Mouse (Mus musculus) cerebellum, adult 2 months (tissue): ENCODE results near the gene Gpr55. TPM values are rescaled to one million over a fixed set of nuclear protein-coding genes. Genes with fewer than 3 reads are reported as not detected.
A peak's percentile ranks its signal among the peaks of the same experiment; 100 is the strongest.

ENCODE experiments used
- DNase-seq, 2 experiments: peaks; one replicate each; pipeline ENCODE4 v3.0.0; 2021
- H3K27ac ChIP-seq: fragments of 200-500 bp; 2 replicates; pipeline ENCODE4 v1.5.1; 2012; ENCODE audit warnings: low read length, control low read depth, inconsistent platforms; ENCODE audit not compliant: insufficient read depth
- H3K27me3 ChIP-seq: fragments of 200-500 bp; 2 replicates; pipeline ENCODE4 v1.6.1; 2012; ENCODE audit warnings: inconsistent platforms, mild to moderate bottlenecking, low read length, moderate library complexity; ENCODE audit not compliant: control insufficient read depth, insufficient read depth
- H3K4me1 ChIP-seq: fragments of 200-500 bp; 2 replicates; pipeline ENCODE4 v1.6.1; 2011; ENCODE audit warnings: low read length; ENCODE audit not compliant: control insufficient read depth, insufficient read depth
- H3K4me3 ChIP-seq: fragments of 200-500 bp; replicated peaks from 2 replicates; pipeline ENCODE3; 2011; ENCODE audit warnings: mild to moderate bottlenecking, low read depth, low read length, control low read depth; ENCODE audit not compliant: insufficient read depth
- CTCF ChIP-seq: fragments of 200-500 bp; IDR thresholded peaks from 2 replicates; pipeline ENCODE4 v1.5.1; 2011; ENCODE audit warnings: low read depth, mild to moderate bottlenecking, control low read depth, low read length, moderate library complexity, borderline replicate concordance; ENCODE audit not compliant: insufficient read depth
- POLR2A ChIP-seq: fragments of 200-500 bp; IDR thresholded peaks from 2 replicates; pipeline ENCODE4 v1.6.1; 2011; ENCODE audit warnings: low read length, control low read depth, borderline replicate concordance; ENCODE audit not compliant: insufficient read depth
- WGBS: fragments of 180-500 bp; shearing (Covaris S2); methylation state at CpG from one replicate; pipeline ENCODE4 v1.1.7; 2018; 5-methylcytosine and 5-hydroxymethylcytosine counted together
- polyA plus RNA-seq: library from polyadenylated mRNA; depleted of rRNA; stranded (reverse); fragments of >200 nt; gene quantifications from 2 replicates; pipeline ENCODE4 v1.2.3, GENCODE M21; 2012

The Gpr55 gene
- polyA plus RNA-seq, 1 experiment: 0.03 TPM

DNA sequence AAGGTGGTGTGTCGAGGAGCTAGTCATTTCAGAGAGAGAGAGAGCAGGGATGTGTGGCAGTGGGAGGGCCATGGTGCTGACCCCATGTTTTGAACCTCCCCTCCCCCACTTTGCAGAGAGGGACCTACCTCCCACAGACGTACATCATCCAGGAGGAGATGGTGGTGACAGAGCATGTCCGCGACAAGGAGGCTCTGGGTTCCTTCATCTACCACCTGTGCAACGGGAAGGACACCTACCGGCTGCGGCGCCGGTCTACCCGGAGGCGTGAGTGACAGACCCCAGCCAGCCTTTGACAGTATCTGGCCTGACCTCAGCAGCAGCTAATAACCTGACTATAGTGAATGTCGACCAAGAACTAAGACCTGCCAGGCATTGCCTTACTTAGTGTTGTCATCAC, 53.9 kb downstream of the Gpr55 start:
- no peak for TF ChIP-seq CTCF
- no peak for TF ChIP-seq POLR2A
- 84% methylated on average over 12 of the region's 12 CpGs for WGBS
- no peaks in the 10 kb centered on the region for H3K27me3 ChIP-seq
- no peak overlapping the region for H3K4me3 ChIP-seq
- DNase-seq: no peak
- H3K4me1 ChIP-seq: peaks cover 37% of the 10 kb centered on the region
- H3K27ac ChIP-seq: no peak overlapping the region

DNA sequence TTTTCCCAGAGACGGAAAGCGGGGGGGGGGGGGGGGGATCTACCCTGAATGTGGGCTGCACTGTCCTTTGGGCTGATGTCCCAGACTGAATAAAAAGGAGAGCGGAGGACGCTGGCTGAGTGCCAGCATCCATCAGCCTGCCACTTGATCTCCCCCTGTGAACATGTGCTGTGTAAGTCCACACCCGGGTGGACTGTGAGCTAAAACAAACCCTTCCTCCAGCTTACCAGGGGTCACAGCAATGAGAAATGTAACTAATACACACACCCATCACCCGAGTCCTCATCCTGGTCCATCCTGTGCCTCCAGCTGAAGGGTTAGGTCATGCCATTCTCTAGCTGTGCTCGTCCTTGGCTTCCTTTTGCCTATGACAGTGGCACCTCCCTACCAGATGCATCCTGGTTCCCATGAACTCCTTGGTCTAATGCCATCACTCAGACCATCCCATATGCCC, 58.7 kb downstream of the Gpr55 start:
- peak; percentile 66 to 72 for DNase-seq
- Histone ChIP-seq H3K4me1 (peaks cover 76% of the 10 kb centered on the region), H3K27ac (peak overlapping the region; percentile 89), H3K4me3 (peak overlapping the region; percentile 30), H3K27me3 (no peaks in the 10 kb centered on the region)
- no peak for TF ChIP-seq CTCF
- no peak for TF ChIP-seq POLR2A
- WGBS: 2% methylated on average over 7 of the region's 7 CpGs

GRCm38 (mm10) chr1:85901516-85902107, 59.2 kb downstream of the Gpr55 start:
- peak overlapping the region; percentile 69 for H3K27ac ChIP-seq
- peaks cover 81% of the 10 kb centered on the region for H3K4me1 ChIP-seq
- DNase-seq: peak in 1 of 2 experiments; percentile 47
- WGBS: 42% methylated on average over 3 of the region's 3 CpGs
- H3K27me3 ChIP-seq: no peaks in the 10 kb centered on the region
- TF ChIP-seq POLR2A (no peak), CTCF (no peak)
- no peak overlapping the region for H3K4me3 ChIP-seq

DNA sequence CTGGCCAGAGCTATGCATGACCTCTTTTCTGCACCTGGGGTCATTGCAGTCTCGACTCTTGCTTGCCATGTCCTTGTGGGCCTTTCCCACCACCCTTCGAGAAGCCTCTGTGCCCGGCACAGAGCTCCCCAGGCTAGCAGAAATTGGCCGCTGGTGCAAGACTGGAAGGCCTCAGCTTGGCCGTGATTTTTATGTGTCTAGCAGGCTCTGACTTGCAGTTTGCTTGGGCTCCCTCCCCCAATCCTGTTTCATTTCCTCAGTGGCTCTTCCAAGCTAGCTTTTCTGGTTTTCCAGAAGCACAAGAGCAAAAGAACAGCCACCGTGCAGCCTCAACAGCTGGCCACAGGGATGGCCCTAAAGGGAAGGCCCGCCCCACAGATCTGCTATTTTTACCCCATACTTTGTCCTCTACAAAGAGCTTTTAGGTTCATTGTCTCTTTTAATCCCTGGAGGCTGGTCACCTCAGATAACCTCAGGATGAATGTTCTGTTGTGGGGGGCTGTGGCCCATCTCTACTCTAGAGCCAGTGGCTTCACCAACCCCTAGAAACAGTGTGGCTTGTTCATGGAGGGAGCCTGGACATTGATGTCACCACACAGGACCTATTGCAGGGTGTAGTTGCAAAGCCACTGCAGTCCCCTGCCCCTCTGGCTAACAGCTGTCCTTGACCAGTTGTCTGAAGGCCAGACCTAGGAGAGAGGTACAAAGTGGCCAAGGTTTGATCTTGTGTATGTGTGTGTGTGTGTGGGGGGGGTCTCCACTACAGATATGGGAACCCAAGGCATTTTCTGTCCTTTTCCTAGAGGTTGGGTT, 60.1 kb downstream of the Gpr55 start:
- Histone ChIP-seq H3K27ac (peak overlapping the region; percentile 54; the same call in 1 of the 2 replicates), H3K4me3 (no peak overlapping the region), H3K4me1 (peaks cover 73% of the 10 kb centered on the region), H3K27me3 (no peaks in the 10 kb centered on the region)
- WGBS: 30% methylated on average over 7 of the region's 7 CpGs
- TF ChIP-seq POLR2A: no peak
- no peak for TF ChIP-seq CTCF
- DNase-seq: peak in 1 of 2 experiments; percentile 21

DNA sequence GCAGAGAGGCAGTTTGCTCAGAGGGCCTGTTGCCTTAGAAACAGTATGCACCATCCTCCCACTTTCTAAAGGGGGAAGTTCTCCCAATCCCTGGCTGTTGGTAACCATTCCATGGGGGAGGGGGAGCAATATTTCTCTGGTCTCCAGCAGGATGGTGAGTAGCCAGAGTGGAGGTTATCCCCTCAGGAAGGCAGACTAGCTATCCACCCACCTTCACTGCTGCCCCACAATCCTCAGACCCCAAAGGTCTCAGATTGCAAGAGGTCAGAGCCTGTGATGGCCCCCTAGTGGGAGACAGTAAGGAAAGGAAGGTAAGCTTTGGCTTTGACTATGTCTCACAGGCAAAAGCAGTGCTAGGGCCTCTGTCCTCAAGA, 61.4 kb downstream of the Gpr55 start:
- no peak for TF ChIP-seq CTCF
- TF ChIP-seq POLR2A: no peak
- peak in 1 of 2 experiments; percentile 40 for DNase-seq
- H3K4me1 ChIP-seq: peaks cover 60% of the 10 kb centered on the region
- H3K27ac ChIP-seq: peak overlapping the region; percentile 68
- no peaks in the 10 kb centered on the region for H3K27me3 ChIP-seq
- no peak overlapping the region for H3K4me3 ChIP-seq

DNA sequence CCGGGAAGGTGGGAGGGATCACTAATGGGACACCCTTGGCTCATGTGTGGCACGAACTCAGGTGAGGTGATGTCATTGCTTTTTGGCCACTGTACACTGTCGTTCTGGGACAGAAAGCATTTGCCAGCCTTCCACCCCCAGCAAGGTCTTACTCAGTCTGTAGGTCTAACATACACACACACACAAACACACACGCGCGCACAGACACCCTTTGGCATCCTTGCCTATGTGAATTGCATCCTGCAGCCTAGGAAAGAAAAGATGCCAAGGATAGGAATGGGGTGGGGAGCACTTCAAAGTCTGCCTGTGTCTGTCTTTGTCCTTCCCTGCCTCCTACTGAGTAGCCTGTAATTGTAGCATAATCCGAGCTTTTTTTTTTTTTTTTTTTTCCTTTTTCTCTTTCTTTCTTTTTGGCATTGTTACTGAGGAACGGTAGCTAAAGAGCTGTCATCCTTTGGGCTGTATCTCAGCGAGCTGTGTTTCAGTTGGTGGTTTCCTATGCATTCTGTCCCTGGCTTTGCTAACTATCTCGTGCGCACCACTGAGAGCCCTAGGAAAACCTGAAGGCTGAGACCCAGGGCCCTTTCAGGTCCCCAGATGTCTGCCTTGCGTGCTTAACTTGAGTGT, 61.9 kb downstream of the Gpr55 start:
- TF ChIP-seq POLR2A: peak; percentile 18; the same call in 1 of the 2 replicates
- TF ChIP-seq CTCF: no peak
- WGBS: 12% methylated on average over 12 of the region's 12 CpGs
- H3K27me3 ChIP-seq: no peaks in the 10 kb centered on the region
- H3K4me3 ChIP-seq: peak overlapping the region; percentile 40
- peak; percentile 76 to 86 for DNase-seq
- peak overlapping the region; percentile 75 for H3K27ac ChIP-seq
- peaks cover 59% of the 10 kb centered on the region for H3K4me1 ChIP-seq

DNA sequence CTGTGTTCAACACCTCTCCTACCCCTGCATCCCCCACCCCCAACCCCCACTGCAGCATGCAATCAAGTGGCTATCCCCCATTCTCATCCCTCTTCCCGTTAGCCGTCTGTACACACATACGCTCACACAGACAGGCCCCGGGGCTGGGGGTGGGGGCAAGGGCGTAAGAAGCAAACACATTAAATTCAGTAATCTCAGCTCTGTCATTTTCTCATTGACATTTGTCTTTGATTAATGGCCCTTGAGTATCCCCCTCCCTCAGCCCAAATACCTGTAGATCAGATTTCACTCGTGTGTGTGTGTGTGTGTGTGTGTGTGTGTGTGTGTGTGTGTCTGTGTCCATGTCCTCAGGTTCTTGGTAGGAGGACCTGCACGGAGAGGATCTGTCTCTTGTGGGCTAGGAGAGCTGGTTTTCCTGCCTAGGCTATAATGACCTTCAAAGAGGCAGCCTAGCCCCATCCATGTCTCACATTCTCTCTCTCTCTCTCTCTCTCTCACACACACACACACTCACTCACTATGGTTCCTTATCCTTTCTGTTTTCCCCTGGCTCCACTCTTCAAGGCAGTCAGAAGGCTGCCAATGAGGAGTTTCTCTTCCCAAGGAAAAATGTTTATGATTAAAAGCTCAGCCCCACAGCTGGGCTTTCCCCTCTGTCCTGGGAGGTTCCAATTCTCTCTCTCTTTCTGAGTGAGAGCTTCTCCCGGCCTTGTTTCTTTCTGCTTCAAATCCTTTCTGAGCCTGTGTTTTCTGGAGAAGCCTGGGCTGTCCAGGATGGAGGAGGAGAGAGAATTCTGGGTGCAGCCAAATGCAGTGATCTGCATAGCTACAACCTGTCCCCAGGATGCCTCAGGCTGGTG, 62.7 kb downstream of the Gpr55 start:
- H3K4me1 ChIP-seq: peaks cover 58% of the 10 kb centered on the region
- H3K27me3 ChIP-seq: no peaks in the 10 kb centered on the region
- WGBS: 35% methylated on average over 8 of the region's 8 CpGs
- peak overlapping the region; percentile 75 for H3K27ac ChIP-seq
- peak in 1 of 2 experiments; percentile 10 for DNase-seq
- peak overlapping the region; percentile 40 for H3K4me3 ChIP-seq
- TF ChIP-seq POLR2A (no peak), CTCF (no peak)
